Mouse (Mus musculus) embryo, embryonic 10.5 days (tissue): ENCODE measurements around the gene Myo1e.

ENCODE experiments used
- DNase-seq: peaks from one replicate; pipeline ENCODE4 v3.0.0-alpha.2; 2015; ENCODE audit warnings: low spot score

The Myo1e gene

DNA sequence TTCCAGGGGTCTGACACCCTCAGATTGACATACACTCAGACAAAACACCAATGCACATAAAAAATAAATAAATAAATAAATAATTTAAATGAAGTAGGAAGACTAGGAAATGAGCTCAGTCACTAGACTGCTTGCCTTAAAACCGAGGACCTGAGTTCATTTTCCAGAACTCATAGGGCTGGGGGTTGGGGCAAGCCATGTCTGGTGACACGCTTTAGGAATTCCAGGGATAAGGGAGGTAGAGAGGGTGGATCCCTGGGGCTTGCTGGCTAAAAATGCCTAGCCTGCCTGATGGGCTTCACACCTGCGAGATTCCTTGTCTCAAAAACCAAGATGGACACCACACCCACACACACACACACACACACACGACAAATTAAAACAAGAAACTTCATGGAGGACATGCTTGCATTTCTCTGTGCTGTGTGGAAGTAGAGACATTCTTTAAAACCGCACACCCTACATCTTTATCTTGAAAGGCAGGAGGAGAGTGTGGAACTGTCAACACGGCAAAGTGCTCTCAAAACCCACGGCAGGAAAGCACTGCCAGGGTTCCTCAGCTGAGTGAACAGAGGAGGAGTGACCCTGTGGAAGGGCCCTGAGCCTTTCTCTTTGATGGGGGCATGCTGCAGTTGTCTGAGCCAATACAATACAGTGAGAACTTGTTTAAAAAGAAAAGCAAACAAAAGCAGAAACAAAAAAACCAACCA, 13.5 kb downstream of the Myo1e start:
- DNase-seq, result no peak

DNA sequence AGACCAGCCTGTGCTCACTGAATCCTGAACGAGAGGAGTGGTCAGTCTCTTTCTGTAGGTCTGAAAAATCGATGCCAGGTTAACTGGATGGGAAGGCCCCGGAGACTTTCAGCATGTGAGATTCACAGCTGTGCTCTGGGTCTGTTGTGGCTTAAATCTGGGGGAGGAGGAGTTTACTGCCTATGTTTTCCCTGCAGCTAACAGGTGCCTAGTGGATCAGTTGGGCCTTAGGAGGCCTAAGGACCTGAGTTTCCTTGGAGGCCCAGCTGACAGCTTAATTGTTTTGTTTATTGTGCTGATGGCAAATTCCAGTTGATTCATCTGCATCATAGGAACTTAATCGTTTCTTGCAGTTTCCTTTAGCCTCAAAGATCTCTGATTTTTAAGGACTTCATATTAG, 16.0 kb downstream of the Myo1e start:
- no peak for DNase-seq

GRCm38 (mm10) chr9:70224046-70224445, 16.9 kb downstream of the Myo1e start:
- DNase-seq, result no peak

GRCm38 (mm10) chr9:70226359-70226758, 19.2 kb downstream of the Myo1e start:
- no peak for DNase-seq

DNA sequence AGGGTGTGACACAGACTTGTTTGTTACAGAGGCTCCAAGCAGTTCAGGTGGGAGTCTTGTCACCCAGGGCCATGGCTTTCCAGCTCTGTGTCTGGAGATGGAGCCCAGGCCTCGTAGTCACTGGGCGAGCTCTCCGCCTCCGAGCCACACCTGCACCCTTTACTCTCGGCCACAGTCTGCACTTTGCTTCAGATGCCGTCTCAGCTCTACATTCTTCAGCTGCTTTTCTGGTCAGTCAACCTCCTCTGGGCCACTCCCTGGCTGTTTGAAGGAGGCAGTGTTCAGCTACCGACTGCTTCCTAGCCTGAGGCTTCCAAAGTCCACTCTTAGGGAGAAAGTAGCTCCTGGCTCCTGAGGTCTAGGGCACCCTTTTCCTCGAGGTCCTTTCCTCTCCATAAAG, 22.7 kb downstream of the Myo1e start:
- no peak for DNase-seq

DNA sequence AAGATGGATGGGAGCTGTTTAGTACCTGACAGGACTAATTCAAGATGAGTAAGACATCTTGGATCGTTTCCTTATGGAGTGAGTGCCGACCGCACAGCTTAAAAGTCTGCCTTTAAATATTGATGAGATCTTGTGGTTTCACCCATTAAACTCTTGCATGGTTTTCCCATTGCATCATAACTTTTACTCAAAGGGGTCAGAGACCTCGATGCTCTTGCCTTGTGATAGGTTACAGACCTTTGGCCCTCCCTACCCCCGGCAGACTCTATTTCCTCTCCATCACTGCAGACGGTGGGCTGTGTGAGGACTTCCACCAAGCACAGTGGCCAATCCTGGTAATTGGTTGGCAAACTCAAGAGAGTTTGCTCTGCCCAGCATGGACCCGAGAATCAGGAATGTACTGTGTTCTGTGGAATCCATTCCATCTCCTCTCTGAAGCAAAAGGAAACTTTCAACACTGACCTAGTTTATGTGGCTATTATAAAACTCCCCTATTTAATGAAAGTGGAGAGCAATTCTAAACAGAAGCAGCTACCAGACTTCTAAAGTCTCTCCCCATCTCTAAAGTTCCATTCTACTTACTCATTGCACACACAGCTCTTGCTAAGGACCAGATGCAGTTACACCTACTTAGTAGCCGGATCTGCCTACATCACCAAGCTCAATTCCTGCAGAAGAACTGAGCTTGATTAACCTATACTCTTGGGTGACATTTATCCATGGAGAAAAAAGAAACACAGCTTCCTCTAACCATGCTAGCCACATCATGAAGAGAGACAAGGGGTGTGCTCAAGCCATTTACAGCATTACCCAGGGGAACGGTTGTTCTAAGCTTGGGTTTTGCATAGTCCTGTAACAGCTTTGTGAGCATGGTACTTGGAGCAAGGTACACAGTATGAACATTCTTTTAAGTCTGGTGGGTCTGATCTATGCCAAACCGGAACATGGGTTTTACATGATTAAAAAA, 25.2 kb downstream of the Myo1e start:
- DNase-seq, result no peak

DNA sequence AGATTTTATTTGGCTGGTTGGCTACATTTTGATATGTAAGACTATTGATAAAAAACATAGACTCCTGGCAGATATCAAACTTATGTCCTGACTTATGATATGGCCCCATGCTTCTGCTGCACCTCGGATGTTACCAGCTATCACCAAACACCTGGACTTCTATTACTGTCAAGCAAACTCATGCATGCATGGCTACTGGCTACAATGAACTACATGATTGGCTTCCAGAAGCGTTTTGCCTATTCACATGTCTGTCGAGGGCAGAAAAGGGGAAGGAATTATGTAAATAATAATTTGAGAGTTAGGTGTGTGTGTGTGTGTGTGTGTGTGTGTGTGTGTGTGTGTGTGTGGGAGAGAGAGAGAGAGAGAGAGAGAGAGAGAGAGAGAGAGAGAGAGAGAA, 30.0 kb downstream of the Myo1e start:
- DNase-seq, result no peak

DNA sequence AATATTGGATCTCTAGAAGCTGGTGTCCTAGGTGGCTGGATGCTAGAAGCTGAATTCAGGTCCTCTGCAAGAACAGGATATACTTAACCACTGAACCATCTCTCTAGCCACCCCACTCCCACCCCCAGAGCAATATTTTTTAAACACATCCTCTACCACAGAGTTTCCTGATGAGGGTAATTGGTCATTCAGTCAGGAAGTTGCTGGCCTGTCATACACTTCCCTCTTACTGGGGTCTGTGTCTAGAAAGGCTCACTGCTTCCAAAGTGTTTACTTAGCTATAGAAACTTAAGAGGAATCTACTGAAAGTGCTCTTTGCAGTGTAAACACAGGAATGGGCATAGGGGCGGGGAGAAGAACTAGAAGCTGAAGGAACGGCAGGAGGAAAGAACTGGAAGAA, 30.4 kb downstream of the Myo1e start:
- no peak for DNase-seq

GRCm38 (mm10) chr9:70238391-70238790, 31.2 kb downstream of the Myo1e start:
- no peak for DNase-seq

GRCm38 (mm10) chr9:70239229-70239628, 32.1 kb downstream of the Myo1e start:
- no peak for DNase-seq

DNA sequence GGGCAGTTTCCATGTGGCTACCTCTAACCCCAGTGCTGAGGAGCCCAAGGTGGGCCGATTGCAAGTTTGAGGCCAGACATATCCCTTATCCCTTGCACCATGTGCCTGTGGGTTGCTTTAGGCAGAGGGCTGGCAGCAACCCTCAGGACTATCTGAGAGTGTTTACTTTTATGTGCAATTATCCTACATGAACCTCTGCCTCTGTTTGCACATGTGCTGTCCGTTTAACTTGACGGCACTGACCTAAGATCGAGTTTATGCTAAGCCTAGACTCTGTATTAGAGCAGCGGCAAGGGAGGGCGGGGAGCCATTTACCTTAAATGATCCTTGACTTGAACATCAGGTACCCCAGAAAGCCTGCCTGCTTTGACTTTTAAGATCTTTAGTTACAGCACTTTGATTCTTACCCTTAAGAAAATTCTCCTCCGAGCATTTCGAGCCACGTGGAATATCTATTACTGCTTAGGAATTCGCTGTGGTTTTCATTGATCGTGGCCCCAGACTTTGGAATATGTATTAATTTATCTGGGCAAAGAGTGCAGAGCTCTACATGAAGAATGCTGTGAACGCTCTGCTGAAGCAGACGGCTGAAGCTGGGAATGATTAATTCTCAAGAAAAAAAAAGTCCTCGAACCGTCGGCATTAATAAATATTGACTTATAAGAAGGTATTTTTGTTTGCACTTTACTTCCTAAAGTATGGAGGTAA, 33.7 kb downstream of the Myo1e start:
- DNase-seq, result no peak

DNA sequence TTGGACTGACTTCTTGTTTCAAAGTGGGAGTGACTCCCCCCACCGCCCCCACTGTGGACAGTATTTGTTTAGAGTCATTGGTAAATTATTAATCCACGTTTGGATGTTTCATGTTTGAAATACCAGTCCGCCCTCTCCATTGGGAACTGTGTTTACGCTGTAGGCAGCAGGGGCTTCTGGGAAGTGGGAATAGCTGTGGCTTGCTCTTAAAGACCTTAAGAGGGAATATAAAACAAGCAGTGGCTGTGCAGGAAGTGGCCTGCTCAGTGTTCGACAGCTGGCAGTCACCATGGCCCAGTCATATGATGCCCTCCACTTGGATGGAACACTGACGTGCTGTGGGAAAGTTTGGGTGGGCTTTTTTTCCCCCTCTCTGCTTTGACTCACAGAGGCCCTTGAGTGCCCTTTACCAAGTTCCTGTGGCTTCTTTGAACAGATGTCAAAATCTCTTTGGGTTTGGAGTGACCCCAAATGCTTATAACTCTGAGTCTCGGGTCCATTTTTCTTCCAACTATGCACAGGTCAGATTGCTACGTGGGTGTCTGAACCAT, 34.3 kb downstream of the Myo1e start:
- no peak for DNase-seq

- DNase-seq, result no peak
Measured at GRCm38 (mm10) chr9:70242112-70242862, 35.1 kb downstream of the Myo1e start.

- DNase-seq, result no peak
Measured at GRCm38 (mm10) chr9:70243241-70243640, 36.1 kb downstream of the Myo1e start.

DNA sequence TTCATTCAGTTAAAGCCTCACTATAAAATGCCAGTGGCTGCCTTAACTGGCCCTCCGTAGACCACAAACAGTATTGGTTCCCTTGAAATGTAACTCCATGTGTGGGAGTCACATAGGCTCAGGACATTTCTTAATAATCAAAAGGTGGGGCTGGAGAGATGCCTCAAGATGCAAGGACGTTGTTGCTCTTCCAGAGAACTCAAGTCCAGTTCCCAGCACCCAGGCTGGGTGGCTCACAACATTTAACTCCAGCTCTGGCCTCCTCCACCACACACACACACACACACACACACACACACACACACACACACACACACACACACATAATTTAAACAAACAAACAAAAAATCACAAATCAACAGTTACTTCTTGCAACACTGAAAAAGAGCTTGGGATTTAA, 36.6 kb downstream of the Myo1e start:
- DNase-seq, result no peak

GRCm38 (mm10) chr9:70244115-70244514, 37.0 kb downstream of the Myo1e start:
- DNase-seq, result no peak

DNA sequence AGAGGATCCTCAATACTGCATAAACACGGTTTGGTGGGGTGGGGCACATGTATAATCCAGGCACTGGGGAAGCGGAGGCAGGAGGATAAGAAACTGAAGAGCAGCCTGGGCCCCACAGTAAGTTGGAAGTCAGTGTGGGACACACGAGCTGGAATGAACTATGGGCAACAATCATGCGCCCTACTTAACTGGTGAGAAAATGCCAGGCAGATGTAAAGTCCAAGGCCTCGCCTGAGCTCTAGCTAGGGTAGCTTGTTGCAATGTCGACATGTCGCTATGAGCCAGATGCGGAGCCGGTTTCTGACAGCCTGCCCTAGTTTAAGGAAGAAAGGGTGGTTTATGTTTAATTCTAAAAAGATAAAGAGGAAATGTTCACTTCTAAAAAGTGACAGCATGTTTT, 37.9 kb downstream of the Myo1e start:
- no peak for DNase-seq

GRCm38 (mm10) chr9:70246427-70246826, 39.3 kb downstream of the Myo1e start:
- no peak for DNase-seq

- no peak for DNase-seq
Measured at GRCm38 (mm10) chr9:70248046-70248445, 40.9 kb downstream of the Myo1e start.

- DNase-seq, result no peak
Measured at GRCm38 (mm10) chr9:70248826-70249225, 41.7 kb downstream of the Myo1e start.

- peak; percentile 26 for DNase-seq
Measured at GRCm38 (mm10) chr9:70249881-70250681, 42.9 kb downstream of the Myo1e start.
